Mouse (Mus musculus) gonadal fat pad, adult 2 months (tissue): Measurements from ENCODE around the gene Calml3. TPM values are rescaled to one million over a fixed set of nuclear protein-coding genes. Genes with fewer than 3 reads are reported as not detected.
A peak's percentile ranks its signal among the peaks of the same experiment; 100 is the strongest.
"Not testable (repeated sequence)": the region's sequence is repeated elsewhere in the genome, so short reads cannot be mapped to it uniquely, and the experiment has no call there.

Source experiments
- DNase-seq: peaks from one replicate; pipeline ENCODE4 v3.0.0-alpha.2; 2012; ENCODE audit warnings: low read depth
- polyA plus RNA-seq: library from polyadenylated mRNA; depleted of rRNA; stranded (reverse); fragments of >200 nt; gene quantifications from 2 replicates; pipeline ENCODE4 v1.2.3, GENCODE M21; 2012; rRNA removed

Calml3 gene
- 117 and 186 TPM in 2 replicates for polyA plus RNA-seq

DNA sequence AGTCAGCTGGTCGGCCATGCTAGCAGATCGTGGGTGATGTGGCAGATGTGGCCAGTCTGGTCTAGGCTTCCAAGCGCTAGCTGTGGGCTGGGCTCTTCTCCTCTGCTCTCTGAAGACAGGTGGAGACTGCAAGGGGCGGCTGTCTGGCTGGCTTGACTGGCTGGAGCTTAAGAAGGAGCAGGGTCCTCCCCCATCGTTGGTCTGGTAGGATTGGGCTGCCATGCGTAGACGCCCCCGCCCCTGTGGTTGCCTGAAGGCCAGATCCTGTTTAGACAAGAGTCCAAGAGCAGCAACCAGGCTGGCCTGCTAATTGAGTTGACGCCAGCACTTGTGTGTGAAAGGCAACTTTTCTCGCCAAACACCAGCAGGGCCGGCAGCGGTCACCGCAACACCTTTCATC, at the start of gene Calml3:
Gene Calml3, minus strand, starts transcription at position 131 of the 400 bp plus-strand sequence.
- peak; percentile 93 for DNase-seq

DNA sequence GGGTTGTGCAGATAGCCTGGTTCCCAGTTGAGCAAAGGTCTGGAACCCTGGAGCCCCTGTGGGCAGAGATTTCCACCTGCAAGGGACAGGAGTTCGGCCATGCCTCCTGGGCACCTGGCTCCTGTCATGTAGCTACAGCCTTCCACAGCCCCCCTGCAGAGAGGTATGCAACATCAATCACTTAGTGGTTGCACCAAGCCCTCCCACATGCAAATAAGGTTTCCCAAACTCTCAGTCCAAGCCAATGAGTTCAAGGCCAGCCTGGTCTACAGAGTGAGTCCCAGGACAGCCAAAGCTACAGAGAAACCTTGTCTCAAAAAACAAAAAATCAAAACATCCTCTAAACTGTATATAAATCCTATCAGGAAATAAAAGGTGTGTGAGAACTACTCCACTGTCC, 46.2 kb upstream of the Calml3 start:
- DNase-seq: no peak

GRCm38 (mm10) chr13:3840662-3841061, 36.5 kb upstream of the Calml3 start:
- DNase-seq: not testable (repeated sequence)

DNA sequence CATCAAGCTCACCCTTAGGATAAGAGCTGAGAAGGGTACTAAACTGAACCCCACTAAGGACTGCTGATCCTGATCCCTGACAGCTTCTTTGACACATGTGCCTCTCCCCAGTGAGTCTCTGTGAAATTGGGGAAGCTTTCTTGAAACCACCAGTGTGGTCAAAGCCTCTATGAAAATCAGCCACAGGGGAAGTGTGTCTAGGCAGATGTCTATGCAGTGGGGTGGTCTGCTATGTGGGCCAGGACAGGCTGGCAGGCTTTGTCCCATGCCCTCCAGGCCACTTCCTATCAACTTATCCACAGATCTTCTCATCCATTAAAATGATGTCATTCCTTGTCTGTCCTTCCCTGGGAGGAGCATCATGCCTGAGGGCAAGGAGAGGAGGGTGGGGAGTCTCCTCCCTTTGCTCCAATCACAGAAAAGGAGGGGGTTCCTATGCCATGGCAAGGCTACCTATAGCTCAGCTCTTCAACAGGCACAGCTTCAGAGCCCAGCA, 33.2 kb upstream of the Calml3 start, which contains the start of gene Calm4:
Gene Calm4, plus strand, starts transcription at position 446 of the 496 bp plus-strand sequence.
- not testable (repeated sequence) for DNase-seq

GRCm38 (mm10) chr13:3833644-3834043, 29.5 kb upstream of the Calml3 start:
- not testable (repeated sequence) for DNase-seq

DNA sequence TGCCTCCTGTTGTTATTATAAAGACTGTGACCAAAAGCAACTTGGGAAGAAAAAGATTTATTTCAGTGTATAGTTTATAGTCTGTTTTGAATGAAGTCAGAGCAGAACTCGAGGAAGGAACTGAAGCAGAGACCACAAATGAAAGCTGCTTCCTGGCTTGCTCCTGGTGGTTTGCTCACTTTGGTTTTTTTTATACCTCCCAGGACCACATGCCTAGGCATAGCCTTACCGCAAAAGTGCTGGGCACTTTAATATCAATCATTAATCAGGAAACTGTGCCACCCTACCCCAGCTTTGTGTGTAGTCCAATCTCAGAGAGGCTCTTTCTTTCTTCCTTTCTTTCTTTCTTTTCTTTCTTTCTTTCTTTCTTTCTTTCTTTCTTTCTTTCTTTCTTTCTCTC, 28.3 kb upstream of the Calml3 start:
- no peak for DNase-seq

- peak; percentile 94 for DNase-seq
Observed at GRCm38 (mm10) chr13:3831994-3832393, 27.9 kb upstream of the Calml3 start.

DNA sequence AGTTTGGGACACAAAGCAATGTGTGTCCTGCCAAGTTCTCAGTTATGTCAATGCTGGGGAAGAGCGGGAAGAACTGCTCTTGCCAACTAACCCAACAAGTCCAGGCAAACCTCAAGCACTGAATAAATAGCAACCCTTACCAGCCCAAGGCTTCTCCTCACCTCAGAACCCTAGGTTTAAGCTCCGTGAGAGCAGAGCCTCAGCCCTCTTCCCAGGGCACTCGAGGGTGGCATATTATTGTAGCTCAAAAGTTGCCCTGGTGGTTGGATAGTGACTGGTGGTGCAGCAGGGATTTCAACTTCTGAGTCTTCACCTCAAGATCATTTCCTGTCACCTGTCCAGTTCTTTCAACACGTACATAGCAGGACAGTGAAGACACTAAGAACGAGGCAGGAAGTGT, 27.4 kb upstream of the Calml3 start:
- DNase-seq: peak; percentile 95

DNA sequence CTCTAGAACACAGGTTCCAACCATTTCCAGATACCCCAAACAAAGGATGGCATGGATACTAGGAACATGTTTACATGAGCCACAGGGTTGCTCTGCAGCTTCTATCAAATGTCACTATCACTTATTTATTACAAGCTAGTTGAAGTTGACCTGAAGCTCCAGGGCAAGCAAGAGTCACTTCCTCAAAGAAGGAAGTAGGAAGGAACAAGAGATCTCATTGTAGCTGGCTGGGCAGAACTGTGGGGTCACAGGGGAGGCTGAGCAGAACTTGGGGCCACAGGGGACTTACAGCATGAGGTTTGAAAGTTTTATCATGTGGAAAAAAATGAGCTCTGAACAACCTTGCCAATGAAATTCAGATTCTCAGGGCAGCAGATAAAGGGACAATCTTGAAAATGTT, 21.6 kb upstream of the Calml3 start:
- no peak for DNase-seq

- no peak for DNase-seq
Observed at GRCm38 (mm10) chr13:3822105-3822504, 18.0 kb upstream of the Calml3 start.

DNA sequence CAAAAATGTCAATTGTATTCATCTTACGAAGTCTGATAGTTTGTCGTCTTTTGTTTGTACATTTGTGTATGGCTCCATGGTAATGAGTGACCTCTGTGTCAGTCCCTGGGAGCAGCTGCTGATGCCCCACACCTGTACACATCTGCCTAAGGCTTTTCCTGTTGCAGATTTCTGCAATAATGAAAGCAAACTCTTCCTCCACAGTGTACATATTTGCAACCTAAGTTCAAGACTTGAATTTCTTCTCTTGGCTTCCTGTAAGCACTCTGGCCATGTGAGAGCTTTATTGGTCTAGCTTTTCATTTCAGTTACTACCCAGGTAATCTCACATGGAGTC, 14.6 kb upstream of the Calml3 start:
- DNase-seq: no peak

DNA sequence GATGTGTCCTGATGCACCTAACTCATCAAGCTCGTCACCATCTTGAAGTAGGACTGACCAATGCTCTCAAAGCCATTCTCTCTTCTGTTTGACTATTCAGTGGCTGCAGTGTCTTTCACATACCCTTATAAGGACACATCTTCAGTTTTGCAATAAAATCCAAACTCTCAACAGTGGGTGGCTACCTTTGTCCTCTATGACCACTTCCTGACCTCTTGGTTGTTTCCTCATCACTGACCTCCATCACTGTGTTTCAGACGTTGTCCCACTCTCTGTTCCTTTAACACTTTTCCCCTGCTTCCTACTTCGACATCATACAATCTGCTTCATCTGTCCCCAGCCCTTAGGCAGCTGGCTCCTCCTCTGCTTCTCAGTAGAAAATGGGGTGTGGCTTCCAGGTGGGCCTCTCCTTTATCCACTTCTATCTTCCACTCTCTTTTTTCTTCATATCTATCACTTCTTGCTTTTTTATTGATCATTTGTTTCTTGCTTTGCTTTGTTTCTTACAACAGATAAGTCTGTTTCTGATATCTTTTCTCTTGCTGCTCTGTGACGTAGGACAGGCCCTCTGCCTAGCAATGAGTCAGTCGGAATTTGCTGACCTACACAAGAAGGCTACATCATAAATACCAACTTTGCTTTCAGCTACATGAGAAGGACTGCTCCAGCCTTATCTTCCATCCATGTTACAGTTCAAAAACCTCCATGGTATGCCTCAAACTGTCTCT, 14.1 kb upstream of the Calml3 start:
- DNase-seq: no peak

DNA sequence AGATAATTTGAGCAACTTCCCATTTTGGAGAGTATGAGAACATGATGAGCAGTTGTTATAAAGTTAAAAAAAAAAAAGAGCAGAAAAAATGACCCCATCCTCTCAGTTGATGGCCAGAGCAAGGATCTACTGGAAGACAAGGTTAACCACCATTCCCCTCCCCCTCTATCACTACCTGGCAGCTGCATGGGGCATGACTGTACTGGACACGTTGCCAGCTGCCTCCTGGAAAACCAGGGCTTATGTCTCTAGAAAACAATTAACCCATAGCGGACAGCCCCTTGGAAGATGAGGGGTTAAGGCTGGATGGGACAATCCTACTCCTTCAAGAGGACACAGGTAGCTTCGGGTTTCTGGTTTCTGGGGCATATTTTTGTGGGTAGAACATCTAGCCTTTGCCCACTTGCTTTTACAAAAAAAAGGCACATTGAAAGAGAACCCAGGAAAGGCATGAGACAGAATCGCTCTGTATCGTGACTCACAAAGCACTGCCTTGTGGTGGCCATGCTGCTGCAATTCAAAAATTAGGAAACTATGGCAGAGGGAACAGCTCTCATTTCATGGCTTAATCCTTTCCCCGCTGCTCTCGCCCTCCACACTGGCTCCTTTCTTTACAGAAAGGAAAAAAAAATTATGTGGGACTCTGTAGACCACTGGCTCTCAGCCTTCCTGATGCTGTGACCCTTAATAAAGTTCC, 3.2 kb upstream of the Calml3 start:
- no peak for DNase-seq

- no peak for DNase-seq
Observed at GRCm38 (mm10) chr13:3805638-3806037, 1.5 kb upstream of the Calml3 start.

DNA sequence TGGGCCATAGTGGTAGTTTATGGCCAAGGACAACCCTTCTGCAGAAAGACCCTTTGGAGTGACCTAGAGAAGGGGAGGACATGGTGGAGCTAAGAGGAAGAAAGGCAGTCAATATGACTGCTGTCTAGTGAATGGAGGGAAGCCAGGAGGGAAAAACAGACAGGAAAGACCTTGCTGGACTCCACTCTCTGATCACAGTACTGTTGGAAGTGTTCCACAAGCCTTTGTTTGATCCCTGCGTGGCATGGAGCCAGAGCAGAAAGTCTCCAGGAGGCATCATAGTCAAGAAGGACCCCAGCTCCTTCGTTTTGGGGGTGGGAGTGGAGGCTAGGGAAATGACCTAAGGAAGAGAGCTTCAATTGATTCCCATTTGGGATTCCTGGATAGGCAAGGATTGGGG, 1.0 kb upstream of the Calml3 start:
- no peak for DNase-seq

DNA sequence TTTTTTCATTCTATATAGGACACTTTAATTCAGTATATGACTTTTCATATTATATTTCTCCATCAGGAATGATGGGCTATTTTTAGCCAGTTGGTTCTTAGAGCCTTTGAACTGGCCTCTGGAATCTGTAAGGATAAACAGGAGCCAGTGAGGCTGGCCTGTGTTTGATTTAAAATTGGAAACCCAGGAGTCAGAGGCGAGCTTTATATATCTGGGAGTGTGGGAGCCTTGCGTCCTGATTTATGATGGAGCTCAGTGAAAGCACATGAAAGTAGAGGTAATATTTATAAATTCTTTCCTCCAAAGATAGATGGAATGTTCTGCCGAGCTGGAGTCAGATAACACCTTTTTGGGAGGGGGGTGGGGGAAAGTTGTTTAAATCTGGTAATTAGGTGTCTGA, 4.7 kb downstream of the Calml3 start:
- DNase-seq: no peak

DNA sequence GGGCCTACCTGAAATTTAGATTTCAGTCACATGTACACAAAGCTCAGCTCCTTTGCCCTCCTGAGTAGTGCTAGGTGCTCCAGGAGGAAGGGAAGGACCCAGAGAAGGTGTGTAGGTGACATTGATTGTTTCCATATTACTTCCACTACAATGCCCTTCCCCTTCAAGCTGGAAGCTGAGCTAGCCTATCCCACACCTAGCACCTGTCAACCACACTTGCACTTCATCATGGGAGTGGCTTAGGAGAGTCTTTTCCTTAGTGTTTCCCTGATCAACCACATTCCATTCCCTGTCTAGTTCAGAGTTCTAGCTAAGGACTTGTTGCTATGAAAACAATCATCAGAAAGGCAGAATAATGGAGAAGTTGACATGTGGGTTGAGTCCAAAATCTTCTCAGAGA, 5.4 kb downstream of the Calml3 start:
- no peak for DNase-seq

DNA sequence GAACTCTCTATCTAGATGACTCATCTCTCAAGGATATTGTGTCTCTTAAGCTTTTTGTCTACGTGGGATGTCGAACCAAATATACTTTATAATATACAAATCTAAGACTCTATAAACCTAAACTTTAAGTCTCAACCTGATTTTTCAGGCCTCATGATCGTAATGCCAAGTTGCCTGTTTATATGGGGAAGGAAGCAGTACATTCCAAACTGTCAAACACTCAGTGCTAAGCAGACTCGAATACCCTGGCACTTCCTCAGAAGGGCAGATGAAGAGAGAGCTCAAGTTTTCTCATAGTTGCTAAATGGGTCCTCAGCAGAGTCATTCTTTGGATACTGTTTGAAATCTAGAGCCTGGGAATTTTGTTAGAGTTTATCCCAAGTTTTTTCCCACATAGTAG, 7.5 kb downstream of the Calml3 start:
- no peak for DNase-seq

DNA sequence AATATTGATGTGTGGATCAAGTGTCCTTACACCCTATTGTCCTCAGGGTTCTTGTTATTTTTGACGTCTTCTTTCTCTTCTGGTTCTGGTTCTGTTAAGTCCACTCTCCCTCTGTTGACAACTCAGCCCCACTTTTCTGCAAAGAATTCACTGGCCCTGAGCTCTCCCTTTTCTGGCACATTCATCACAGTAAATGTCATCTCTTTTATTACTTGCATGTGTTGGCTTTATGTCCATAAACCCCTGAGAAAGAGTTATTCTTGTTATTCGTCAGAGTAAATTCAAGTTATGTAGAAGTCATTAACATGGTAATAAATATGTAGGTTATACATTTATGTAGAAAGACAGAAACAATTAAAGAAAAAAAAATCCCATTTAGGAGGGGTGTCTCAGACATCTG, 14.6 kb downstream of the Calml3 start:
- DNase-seq: no peak

DNA sequence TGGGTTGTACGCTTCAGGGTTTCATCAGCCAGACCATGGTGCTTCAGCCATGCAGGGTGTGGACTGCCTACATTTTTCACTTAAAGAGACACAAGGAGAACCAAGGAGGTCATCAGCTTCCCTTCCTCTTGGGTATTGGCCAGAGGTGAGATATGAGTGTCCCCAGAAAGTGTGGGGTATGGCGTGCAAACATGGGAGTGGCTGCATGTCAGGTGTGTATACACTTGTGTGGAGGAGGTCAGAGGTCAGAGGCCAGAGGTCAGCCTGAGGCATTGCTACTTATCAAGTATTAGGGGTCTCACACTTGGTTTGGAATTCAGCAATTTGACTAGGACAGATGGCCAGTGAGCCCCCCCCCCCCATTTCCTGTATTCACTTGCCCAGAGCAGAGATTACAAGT, 15.5 kb downstream of the Calml3 start:
- no peak for DNase-seq

GRCm38 (mm10) chr13:3787644-3788043, 16.5 kb downstream of the Calml3 start:
- no peak for DNase-seq

DNA sequence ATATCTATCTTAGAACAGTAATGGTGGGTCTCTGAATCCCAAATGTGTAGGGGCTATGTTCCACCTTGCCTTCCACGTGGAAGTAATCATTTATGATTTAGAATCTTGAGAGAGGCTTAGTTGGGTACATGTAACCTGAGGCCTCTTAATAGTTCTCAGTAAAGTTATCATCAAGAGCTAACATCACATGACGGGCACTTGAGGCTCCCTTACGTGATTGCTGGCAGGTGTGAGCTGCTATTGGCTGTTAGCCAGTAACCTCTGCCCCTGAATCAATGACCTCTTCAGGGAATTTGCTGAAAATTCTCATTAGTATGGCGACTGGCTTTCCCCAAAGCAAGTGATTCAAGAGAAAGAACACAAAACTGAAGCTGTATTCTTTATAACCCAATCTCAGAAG, 17.0 kb downstream of the Calml3 start:
- no peak for DNase-seq

- no peak for DNase-seq
Observed at GRCm38 (mm10) chr13:3783621-3784020, 20.5 kb downstream of the Calml3 start.
